Mouse (Mus musculus): ENCODE results near the gene Aox2. TPM values are rescaled to one million over a fixed set of nuclear protein-coding genes. Genes with fewer than 3 reads are reported as not detected.

Aox2 gene
- polyA plus RNA-seq, 1 experiment, result not detected

GRCm38 (mm10) chr1:58358958-58359901 lies 81.1 kb downstream of the Aox2 start:
- Histone ChIP-seq H3K4me3 (ENCODE audit: low read depth, low read length) (peak overlapping the region; percentile 3), H3K4me1 (ENCODE audit: control insufficient read depth, insufficient read depth, low read length) (peaks cover 2% of the 10 kb centered on the region), H3K9me3 (replicated peaks; ENCODE audit: control insufficient read depth, insufficient read depth, low read length, poor library complexity, severe bottlenecking) (no peaks in the 10 kb centered on the region), H3K9ac (ENCODE audit: low read depth, poor library complexity, severe bottlenecking) (0 out of 2 replicates have a peak overlapping the region, but pooled peaks have one; percentile 22), H3K36me3 (ENCODE audit: control insufficient read depth, insufficient read depth, low read length, poor library complexity, severe bottlenecking) (no peaks in the 10 kb centered on the region), H3K27ac (ENCODE audit: insufficient read depth, low read length) (peak overlapping the region; percentile 13; the same call in 1 of the 2 replicates), H3K27me3 (ENCODE audit: control insufficient read depth, insufficient read depth, low read length, poor library complexity, severe bottlenecking) (no peaks in the 10 kb centered on the region)
- TF ChIP-seq CTCF (IDR thresholded peaks at IDR 0.05; ENCODE audit: low read depth, low read length) (no peak), EP300 (IDR thresholded peaks at IDR 0.05; ENCODE audit: insufficient read depth, low read depth, low read length) (no peak)

GRCm38 (mm10) chr1:58362296-58362695 lies 84.2 kb downstream of the Aox2 start:
- peaks cover 2% of the 10 kb centered on the region for H3K4me1 ChIP-seq (ENCODE audit: control insufficient read depth, insufficient read depth, low read length)
- H3K4me3 ChIP-seq (ENCODE audit: low read depth, low read length), result peak overlapping the region; percentile 47
- H3K9ac ChIP-seq (ENCODE audit: low read depth, poor library complexity, severe bottlenecking), result 0 out of 2 replicates have a peak overlapping the region, but pooled peaks have one; percentile 6

GRCm38 (mm10) chr1:58364551-58364950 lies 86.4 kb downstream of the Aox2 start:
- TF ChIP-seq CTCF (IDR thresholded peaks at IDR 0.05; ENCODE audit: low read depth, low read length) (no peak), POLR2A (IDR thresholded peaks at IDR 0.05; ENCODE audit: insufficient read depth, low read length) (no peak), EP300 (IDR thresholded peaks at IDR 0.05; ENCODE audit: insufficient read depth, low read depth, low read length) (no peak)
- no peaks in the 10 kb centered on the region for H3K27me3 ChIP-seq (ENCODE audit: control insufficient read depth, insufficient read depth, low read length, poor library complexity, severe bottlenecking)

More at GRCm38 (mm10) chr1:58362296-58362695, 84.2 kb downstream of the Aox2 start:
- H3K27ac ChIP-seq (ENCODE audit: insufficient read depth, low read length), result peak overlapping the region; percentile 70
- TF ChIP-seq POLR2A (IDR thresholded peaks at IDR 0.05; ENCODE audit: insufficient read depth, low read length), result no peak
- TF ChIP-seq CTCF (IDR thresholded peaks at IDR 0.05; ENCODE audit: low read depth, low read length), result no peak
- TF ChIP-seq EP300 (IDR thresholded peaks at IDR 0.05; ENCODE audit: insufficient read depth, low read depth, low read length), result no peak
- no peaks in the 10 kb centered on the region for H3K36me3 ChIP-seq (ENCODE audit: control insufficient read depth, insufficient read depth, low read length, poor library complexity, severe bottlenecking)
- H3K27me3 ChIP-seq (ENCODE audit: control insufficient read depth, insufficient read depth, low read length, poor library complexity, severe bottlenecking), result no peaks in the 10 kb centered on the region
- H3K9me3 ChIP-seq (replicated peaks; ENCODE audit: control insufficient read depth, insufficient read depth, low read length, poor library complexity, severe bottlenecking), result no peaks in the 10 kb centered on the region; the same call in 1 of the 2 replicates

GRCm38 (mm10) chr1:58365829-58366228 lies 87.7 kb downstream of the Aox2 start:
- H3K27ac ChIP-seq (ENCODE audit: insufficient read depth, low read length), result no peak overlapping the region
- no peaks in the 10 kb centered on the region for H3K27me3 ChIP-seq (ENCODE audit: control insufficient read depth, insufficient read depth, low read length, poor library complexity, severe bottlenecking)
- TF ChIP-seq POLR2A (IDR thresholded peaks at IDR 0.05; ENCODE audit: insufficient read depth, low read length) (no peak), EP300 (IDR thresholded peaks at IDR 0.05; ENCODE audit: insufficient read depth, low read depth, low read length) (no peak), CTCF (IDR thresholded peaks at IDR 0.05; ENCODE audit: low read depth, low read length) (no peak)
- H3K9me3 ChIP-seq (replicated peaks; ENCODE audit: control insufficient read depth, insufficient read depth, low read length, poor library complexity, severe bottlenecking), result no peaks in the 10 kb centered on the region; the same call in 1 of the 2 replicates
- H3K36me3 ChIP-seq (ENCODE audit: control insufficient read depth, insufficient read depth, low read length, poor library complexity, severe bottlenecking), result no peaks in the 10 kb centered on the region
- H3K4me3 ChIP-seq (ENCODE audit: low read depth, low read length), result 0 out of 2 replicates have a peak overlapping the region, but pooled peaks have one; percentile 26
- no peak overlapping the region for H3K9ac ChIP-seq (ENCODE audit: low read depth, poor library complexity, severe bottlenecking)
- peaks cover 2% of the 10 kb centered on the region for H3K4me1 ChIP-seq (ENCODE audit: control insufficient read depth, insufficient read depth, low read length)

More at GRCm38 (mm10) chr1:58364551-58364950, 86.4 kb downstream of the Aox2 start:
- no peak overlapping the region for H3K27ac ChIP-seq (ENCODE audit: insufficient read depth, low read length)
- H3K9ac ChIP-seq (ENCODE audit: low read depth, poor library complexity, severe bottlenecking), result no peak overlapping the region
- no peak overlapping the region for H3K4me3 ChIP-seq (ENCODE audit: low read depth, low read length)
- no peaks in the 10 kb centered on the region; the same call in 1 of the 2 replicates for H3K9me3 ChIP-seq (replicated peaks; ENCODE audit: control insufficient read depth, insufficient read depth, low read length, poor library complexity, severe bottlenecking)
- peaks cover 2% of the 10 kb centered on the region for H3K4me1 ChIP-seq (ENCODE audit: control insufficient read depth, insufficient read depth, low read length)
- H3K36me3 ChIP-seq (ENCODE audit: control insufficient read depth, insufficient read depth, low read length, poor library complexity, severe bottlenecking), result no peaks in the 10 kb centered on the region

- no peaks in the 10 kb centered on the region for H3K4me1 ChIP-seq (ENCODE audit: control insufficient read depth, insufficient read depth, low read length)
- H3K36me3 ChIP-seq (ENCODE audit: control insufficient read depth, insufficient read depth, low read length, poor library complexity, severe bottlenecking), result no peaks in the 10 kb centered on the region
- H3K4me3 ChIP-seq (ENCODE audit: low read depth, low read length), result peak overlapping the region; percentile 10; the same call in 1 of the 2 replicates
- peak overlapping the region; percentile 95 for H3K27ac ChIP-seq (ENCODE audit: insufficient read depth, low read length)
- no peak overlapping the region for H3K9ac ChIP-seq (ENCODE audit: low read depth, poor library complexity, severe bottlenecking)
- TF ChIP-seq EP300 (IDR thresholded peaks at IDR 0.05; ENCODE audit: insufficient read depth, low read depth, low read length), result peak; percentile 84
- no peak for TF ChIP-seq CTCF (IDR thresholded peaks at IDR 0.05; ENCODE audit: low read depth, low read length)
- H3K9me3 ChIP-seq (replicated peaks; ENCODE audit: control insufficient read depth, insufficient read depth, low read length, poor library complexity, severe bottlenecking), result no peaks in the 10 kb centered on the region; the same call in 1 of the 2 replicates
- H3K27me3 ChIP-seq (ENCODE audit: control insufficient read depth, insufficient read depth, low read length, poor library complexity, severe bottlenecking), result no peaks in the 10 kb centered on the region
Measured at GRCm38 (mm10) chr1:58366737-58367471, 88.8 kb downstream of the Aox2 start.
